Mouse (Mus musculus): ENCODE measurements around the gene Syngap1. TPM values are rescaled to one million over a fixed set of nuclear protein-coding genes. Genes with fewer than 3 reads are reported as not detected.

Syngap1 gene
- polyA plus RNA-seq, 1 experiment from 2014 or later = 1.5 TPM

- peak overlapping the region; percentile 92 for H3K4me2 ChIP-seq (ENCODE audit: low read length)
- H3K4me1 ChIP-seq (ENCODE audit: control insufficient read depth in 2 of 2, insufficient read depth in 2 of 2, low read length in 2 of 2) = peaks cover 17 to 47% of the 10 kb centered on the region in 2 experiments
- no peaks in the 10 kb centered on the region for H3K36me3 ChIP-seq (ENCODE audit: control insufficient read depth, insufficient read depth, low read length)
- 30% methylated on average over 13 of the region's 13 CpGs for WGBS
- H3K9me3 ChIP-seq (ENCODE audit: control insufficient read depth, low read length) = no peaks in the 10 kb centered on the region
- ATAC-seq (ENCODE audit: insufficient number of reproducible peaks, insufficient read depth, low FRiP score, low read depth) = no peak
- H3K9ac ChIP-seq (ENCODE audit: low read length) = peak overlapping the region; percentile 88
- H3K27ac ChIP-seq (replicated peaks in 1 of 2; ENCODE audit: control insufficient read depth in 1 of 2, insufficient read depth in 1 of 2, low read depth in 2 of 2, low read length in 2 of 2) = peak overlapping the region; percentile 60 to 84
- no peaks in the 10 kb centered on the region for H3K27me3 ChIP-seq (ENCODE audit: control insufficient read depth, insufficient read depth, low read length)
- H3K4me3 ChIP-seq (ENCODE audit: control insufficient read depth in 1 of 2, insufficient read depth in 1 of 2, low read depth in 1 of 2, low read length in 2 of 2) = peak overlapping the region; percentile 49 to 51
Observed at GRCm38 (mm10) chr17:26945824-26946495, 4.9 kb downstream of the Syngap1 start.

GRCm38 (mm10) chr17:26946567-26946966 lies 5.5 kb downstream of the Syngap1 start:
- peak overlapping the region; percentile 88 for H3K9ac ChIP-seq (ENCODE audit: low read length)
- H3K27me3 ChIP-seq (ENCODE audit: control insufficient read depth, insufficient read depth, low read length) = no peaks in the 10 kb centered on the region
- peaks cover 20 to 50% of the 10 kb centered on the region in 2 experiments for H3K4me1 ChIP-seq (ENCODE audit: control insufficient read depth in 2 of 2, insufficient read depth in 2 of 2, low read length in 2 of 2)
- 1% methylated on average over 37 of the region's 37 CpGs for WGBS
- H3K9me3 ChIP-seq (ENCODE audit: control insufficient read depth, low read length) = no peaks in the 10 kb centered on the region
- no peaks in the 10 kb centered on the region for H3K36me3 ChIP-seq (ENCODE audit: control insufficient read depth, insufficient read depth, low read length)
- peak; percentile 40; the same call in 1 of the 2 replicates for ATAC-seq (ENCODE audit: insufficient number of reproducible peaks, insufficient read depth, low FRiP score, low read depth)
- peak overlapping the region; percentile 49 to 51 for H3K4me3 ChIP-seq (ENCODE audit: control insufficient read depth in 1 of 2, insufficient read depth in 1 of 2, low read depth in 1 of 2, low read length in 2 of 2)
- peak overlapping the region; percentile 92 for H3K4me2 ChIP-seq (ENCODE audit: low read length)
- peak overlapping the region; percentile 60 to 84 for H3K27ac ChIP-seq (replicated peaks in 1 of 2; ENCODE audit: control insufficient read depth in 1 of 2, insufficient read depth in 1 of 2, low read depth in 2 of 2, low read length in 2 of 2)

- Histone ChIP-seq H3K9me3 (ENCODE audit: control insufficient read depth, low read length) (no peaks in the 10 kb centered on the region), H3K36me3 (ENCODE audit: control insufficient read depth, insufficient read depth, low read length) (no peaks in the 10 kb centered on the region), H3K4me1 (ENCODE audit: control insufficient read depth in 2 of 2, insufficient read depth in 2 of 2, low read length in 2 of 2) (peaks cover 26 to 57% of the 10 kb centered on the region in 2 experiments), H3K27me3 (ENCODE audit: control insufficient read depth, insufficient read depth, low read length) (no peaks in the 10 kb centered on the region), H3K27ac (replicated peaks in 1 of 2; ENCODE audit: control insufficient read depth in 1 of 2, insufficient read depth in 1 of 2, low read depth in 2 of 2, low read length in 2 of 2) (peak overlapping the region in 1 of 2 experiments; percentile 84; a peak in 2 of 4 replicates), H3K4me3 (ENCODE audit: control insufficient read depth in 1 of 2, insufficient read depth in 1 of 2, low read depth in 1 of 2, low read length in 2 of 2) (no peak overlapping the region), H3K4me2 (ENCODE audit: low read length) (peak overlapping the region; percentile 92), H3K9ac (ENCODE audit: low read length) (no peak overlapping the region)
- 70% methylated on average over 12 of the region's 12 CpGs for WGBS
- ATAC-seq (ENCODE audit: insufficient number of reproducible peaks, insufficient read depth, low FRiP score, low read depth) = no peak
Observed at GRCm38 (mm10) chr17:26947231-26948100, 6.4 kb downstream of the Syngap1 start.

GRCm38 (mm10) chr17:26948316-26949050 lies 7.4 kb downstream of the Syngap1 start:
- peak overlapping the region; percentile 97 for H3K4me2 ChIP-seq (ENCODE audit: low read length)
- peak overlapping the region; percentile 82 for H3K9ac ChIP-seq (ENCODE audit: low read length)
- no peaks in the 10 kb centered on the region for H3K9me3 ChIP-seq (ENCODE audit: control insufficient read depth, low read length)
- peak overlapping the region; percentile 41 to 71; a peak in 2 of 4 replicates for H3K27ac ChIP-seq (replicated peaks in 1 of 2; ENCODE audit: control insufficient read depth in 1 of 2, insufficient read depth in 1 of 2, low read depth in 2 of 2, low read length in 2 of 2)
- no peak; the same call in 1 of the 2 replicates for ATAC-seq (ENCODE audit: insufficient number of reproducible peaks, insufficient read depth, low FRiP score, low read depth)
- H3K27me3 ChIP-seq (ENCODE audit: control insufficient read depth, insufficient read depth, low read length) = no peaks in the 10 kb centered on the region
- peak overlapping the region; percentile 73 to 79 for H3K4me3 ChIP-seq (ENCODE audit: control insufficient read depth in 1 of 2, insufficient read depth in 1 of 2, low read depth in 1 of 2, low read length in 2 of 2)
- under 1% methylated on average over 28 of the region's 87 CpGs for WGBS
- no peaks in the 10 kb centered on the region for H3K36me3 ChIP-seq (ENCODE audit: control insufficient read depth, insufficient read depth, low read length)
- H3K4me1 ChIP-seq (ENCODE audit: control insufficient read depth in 2 of 2, insufficient read depth in 2 of 2, low read length in 2 of 2) = peaks cover 36 to 68% of the 10 kb centered on the region in 2 experiments

- ATAC-seq (ENCODE audit: insufficient number of reproducible peaks, insufficient read depth, low FRiP score, low read depth) = 0 out of 2 replicates have a peak, but pooled peaks have one; percentile 6
- Histone ChIP-seq H3K9ac (ENCODE audit: low read length) (peak overlapping the region; percentile 82), H3K27ac (replicated peaks in 1 of 2; ENCODE audit: control insufficient read depth in 1 of 2, insufficient read depth in 1 of 2, low read depth in 2 of 2, low read length in 2 of 2) (peak overlapping the region in 1 of 2 experiments; percentile 71; a peak in 2 of 4 replicates), H3K4me1 (ENCODE audit: control insufficient read depth in 2 of 2, insufficient read depth in 2 of 2, low read length in 2 of 2) (peaks cover 40 to 74% of the 10 kb centered on the region in 2 experiments), H3K9me3 (ENCODE audit: control insufficient read depth, low read length) (no peaks in the 10 kb centered on the region), H3K4me3 (ENCODE audit: control insufficient read depth in 1 of 2, insufficient read depth in 1 of 2, low read depth in 1 of 2, low read length in 2 of 2) (peak overlapping the region; percentile 73 to 79), H3K36me3 (ENCODE audit: control insufficient read depth, insufficient read depth, low read length) (no peaks in the 10 kb centered on the region), H3K27me3 (ENCODE audit: control insufficient read depth, insufficient read depth, low read length) (no peaks in the 10 kb centered on the region), H3K4me2 (ENCODE audit: low read length) (peak overlapping the region; percentile 97)
- WGBS = 13% methylated on average over 13 of the region's 14 CpGs
Observed at GRCm38 (mm10) chr17:26949051-26949577, 8.1 kb downstream of the Syngap1 start.

GRCm38 (mm10) chr17:26949866-26950265 lies 8.8 kb downstream of the Syngap1 start:
- H3K9ac ChIP-seq (ENCODE audit: low read length) = no peak overlapping the region; the same call in 1 of the 2 replicates
- no peaks in the 10 kb centered on the region for H3K9me3 ChIP-seq (ENCODE audit: control insufficient read depth, low read length)
- peak overlapping the region; percentile 97 for H3K4me2 ChIP-seq (ENCODE audit: low read length)
- WGBS = 41% methylated on average over 5 of the region's 5 CpGs
- H3K27ac ChIP-seq (replicated peaks in 1 of 2; ENCODE audit: control insufficient read depth in 1 of 2, insufficient read depth in 1 of 2, low read depth in 2 of 2, low read length in 2 of 2) = peak overlapping the region in 1 of 2 experiments; percentile 71; a peak in 1 of 4 replicates
- H3K4me3 ChIP-seq (ENCODE audit: control insufficient read depth in 1 of 2, insufficient read depth in 1 of 2, low read depth in 1 of 2, low read length in 2 of 2) = 0 out of 4 replicates have a peak overlapping the region, but pooled peaks of 1 of the 2 experiments have one; percentile 79
- H3K27me3 ChIP-seq (ENCODE audit: control insufficient read depth, insufficient read depth, low read length) = no peaks in the 10 kb centered on the region
- ATAC-seq (ENCODE audit: insufficient number of reproducible peaks, insufficient read depth, low FRiP score, low read depth) = no peak
- peaks cover 1% of the 10 kb centered on the region; the same call in 1 of the 2 replicates for H3K36me3 ChIP-seq (ENCODE audit: control insufficient read depth, insufficient read depth, low read length)
- peaks cover 41 to 81% of the 10 kb centered on the region in 2 experiments for H3K4me1 ChIP-seq (ENCODE audit: control insufficient read depth in 2 of 2, insufficient read depth in 2 of 2, low read length in 2 of 2)
